Mouse (Mus musculus): Measurements from ENCODE around the gene Akap6.

The Akap6 gene

DNA sequence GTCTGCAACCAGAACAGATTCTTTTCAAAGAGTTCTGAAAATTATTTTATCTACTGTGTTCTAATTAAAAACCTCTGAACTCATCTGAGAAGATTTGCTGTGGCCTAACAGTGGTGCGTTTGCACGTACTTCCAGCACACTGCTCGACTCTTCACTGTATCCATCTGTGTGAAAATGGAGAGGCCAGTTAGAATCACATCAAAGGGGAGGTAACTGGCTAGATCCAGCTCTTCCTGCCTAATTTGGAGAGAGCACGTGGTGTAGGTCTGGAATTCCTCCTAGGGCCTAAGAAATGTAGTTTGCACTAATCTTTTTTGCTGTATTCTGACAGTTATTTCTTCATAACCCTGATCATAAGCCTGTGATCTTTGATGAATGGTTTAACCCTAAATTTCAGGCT lies 446.3 kb downstream of the Akap6 start:
- 59% methylated on average over 4 of the region's 4 CpGs for WGBS

DNA sequence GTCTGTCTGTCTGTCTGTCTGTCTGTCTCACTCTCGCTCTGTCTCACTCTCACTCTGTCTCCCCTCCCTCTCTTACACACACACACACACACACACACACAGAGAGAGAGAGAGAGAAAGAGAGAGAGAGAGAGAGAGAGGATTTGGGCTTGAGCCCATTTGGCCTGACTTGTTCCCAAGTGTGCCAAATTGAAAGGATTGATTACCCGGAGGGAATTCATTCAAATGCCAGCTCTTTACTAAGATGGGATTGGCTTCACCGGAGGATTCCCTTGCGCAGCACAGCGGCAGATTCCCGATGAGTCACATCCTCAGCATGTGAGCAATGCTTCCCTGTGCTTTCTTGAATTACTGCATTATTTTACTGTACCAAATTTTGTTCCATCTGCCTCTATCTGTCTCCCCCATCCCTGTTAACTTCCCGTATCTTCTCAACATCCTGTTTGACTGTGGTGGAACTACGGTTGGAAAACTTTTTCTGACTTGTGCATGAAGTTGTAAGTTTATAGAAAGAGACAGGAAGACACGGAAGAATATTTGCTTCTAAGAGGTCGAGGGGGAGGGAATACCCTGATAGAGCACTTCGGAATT lies 447.4 kb downstream of the Akap6 start:
- WGBS = 17% methylated on average over 11 of the region's 11 CpGs

DNA sequence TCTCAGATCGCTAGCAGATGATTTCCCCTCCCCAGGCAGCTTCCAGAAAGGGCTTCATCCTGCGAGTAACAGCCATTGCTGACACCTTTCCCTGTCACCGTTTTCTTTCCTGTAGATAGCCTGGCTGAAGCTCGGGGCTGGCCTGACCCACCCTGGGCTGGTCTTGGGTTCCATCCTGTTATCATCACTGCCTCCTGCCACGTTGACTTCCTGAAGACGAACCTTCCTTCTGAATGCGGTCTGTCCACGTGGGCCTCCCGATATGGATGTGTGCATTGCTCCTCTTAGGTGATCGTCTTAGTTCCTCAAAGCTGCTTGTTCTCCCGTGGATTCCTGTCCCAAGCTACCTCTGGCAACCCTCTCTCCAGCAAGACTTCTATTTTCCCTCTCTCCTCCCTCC lies 448.5 kb downstream of the Akap6 start:
- WGBS = 82% methylated on average over 11 of the region's 11 CpGs

DNA sequence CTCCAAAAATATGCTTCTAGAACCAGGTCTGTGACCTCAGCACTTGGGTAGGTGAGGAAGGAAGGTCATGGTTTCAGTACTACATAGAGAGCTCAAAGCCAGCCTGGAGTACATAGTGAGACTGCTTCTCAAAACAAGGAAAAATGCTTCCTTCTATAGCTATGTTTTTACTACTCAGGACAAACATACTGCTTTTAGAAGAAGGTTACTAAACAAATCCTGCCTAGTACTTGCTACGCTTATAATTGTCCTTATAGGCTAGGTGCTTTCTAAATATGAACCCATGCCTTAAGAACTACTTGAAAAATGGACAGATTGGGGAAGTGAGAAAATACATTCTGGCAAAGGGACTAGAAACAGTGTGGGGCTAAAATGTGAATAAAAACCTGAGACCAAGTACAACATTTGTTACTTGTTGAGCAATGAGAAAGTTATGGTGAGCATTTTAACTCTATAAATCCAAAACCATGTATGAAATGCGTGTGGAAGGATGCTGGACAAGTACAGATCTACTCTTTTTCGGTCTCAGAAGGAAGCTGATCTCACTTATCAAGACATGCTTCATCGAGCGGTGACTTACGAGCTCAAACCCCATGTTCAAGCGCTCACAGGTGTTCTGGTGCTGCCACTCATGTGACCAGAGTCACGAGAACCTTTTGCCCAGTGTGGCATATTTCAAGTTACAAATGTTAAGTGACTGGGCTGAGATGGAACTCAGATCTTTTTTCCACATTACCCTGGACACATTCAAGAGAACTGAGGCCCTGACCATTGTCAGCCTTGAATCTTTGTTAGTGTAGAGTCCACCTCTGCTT lies 469.2 kb downstream of the Akap6 start:
- 92% methylated on average over 8 of the region's 8 CpGs for WGBS

DNA sequence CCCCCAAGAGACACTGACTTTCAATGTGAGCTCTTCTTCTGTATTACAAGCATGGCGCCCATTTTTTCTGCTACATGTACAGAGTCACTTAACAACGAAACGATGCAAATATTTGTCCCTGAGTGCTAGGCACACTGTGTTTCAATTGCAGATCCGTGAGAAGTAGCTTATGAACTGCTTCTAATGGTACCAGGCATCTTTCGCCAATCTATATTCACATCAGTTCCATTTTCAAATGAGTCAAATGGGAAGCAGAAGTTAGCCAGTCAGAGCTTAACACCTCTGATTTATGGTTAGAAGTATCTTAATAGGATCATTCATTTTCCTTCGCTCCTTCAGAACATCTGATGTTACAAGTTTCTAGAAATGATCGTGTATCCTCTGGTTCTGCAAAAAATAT lies 492.3 kb downstream of the Akap6 start:
- WGBS = 93% methylated on average over 7 of the region's 7 CpGs

DNA sequence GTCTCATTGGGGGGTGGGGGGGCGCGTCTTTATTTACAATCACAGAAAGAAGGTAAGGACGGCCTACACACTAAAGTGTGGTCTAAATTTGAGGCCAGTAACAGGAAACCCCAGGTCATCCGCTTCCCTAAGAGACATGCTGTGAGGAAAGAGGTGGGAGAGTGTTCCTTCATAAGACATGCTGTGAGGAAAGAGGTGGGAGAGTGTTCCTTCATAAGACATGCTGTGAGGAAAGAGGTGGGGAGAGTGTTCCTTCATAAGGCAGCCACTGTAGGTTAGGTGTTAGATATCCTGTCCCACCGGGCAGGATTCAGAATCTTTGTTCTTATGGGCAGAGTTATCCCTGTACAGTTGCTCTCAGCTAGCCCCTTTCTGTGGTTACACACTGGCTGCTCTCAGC lies 494.5 kb downstream of the Akap6 start:
- WGBS = 65% methylated on average over 5 of the region's 5 CpGs
